Mouse (Mus musculus): Measurements from ENCODE around the gene Chrnb1.

GRCm38 (mm10) chr11:69765221-69766125, 30.3 kb downstream of the Chrnb1 start, which contains the start of gene Zbtb4:
- TF ChIP-seq EP300 (optimal IDR thresholded peaks at IDR 0.05) (no peak), CTCF (IDR thresholded peaks at IDR 0.05; ENCODE audit: low read depth) (no peak)

All from stomach, postnatal 0 days (tissue).